Mouse (Mus musculus) neural tube, embryonic 12.5 days (tissue): Measurements from ENCODE around the gene Pzp. TPM values are rescaled to one million over a fixed set of nuclear protein-coding genes. Genes with fewer than 3 reads are reported as not detected.

ENCODE experiments used
- ATAC-seq: fragments of 200-750 bp; cut with Nextera tagmentation; 2 replicates; pipeline ENCODE4 v1.8.0; 2017; ENCODE audit warnings: low read depth, mild to moderate bottlenecking, moderate TSS enrichment, moderate library complexity; ENCODE audit not compliant: low FRiP score
- H3K27ac ChIP-seq: fragments of 300-500 bp; sonication (generic); 2 replicates; pipeline ENCODE4 v1.5.1; 2016
- H3K27me3 ChIP-seq: fragments of 300-500 bp; sonication (generic); replicated peaks from 2 replicates; pipeline ENCODE4 v1.6.1; 2016; ENCODE audit warnings: mild to moderate bottlenecking
- H3K36me3 ChIP-seq: fragments of 300-500 bp; sonication (generic); 2 replicates; pipeline ENCODE4 v1.6.1; 2016; ENCODE audit warnings: mild to moderate bottlenecking
- H3K4me1 ChIP-seq: fragments of 300-500 bp; sonication (generic); 2 replicates; pipeline ENCODE4 v1.6.1; 2016
- H3K4me2 ChIP-seq: fragments of 300-500 bp; sonication (generic); replicated peaks from 2 replicates; pipeline ENCODE4 v1.6.1; 2016; ENCODE audit warnings: mild to moderate bottlenecking
- H3K4me3 ChIP-seq: fragments of 300-500 bp; sonication (generic); 2 replicates; pipeline ENCODE4 v1.5.1; 2016
- H3K9ac ChIP-seq: fragments of 300-500 bp; sonication (generic); 2 replicates; pipeline ENCODE4 v1.6.1; 2016; ENCODE audit warnings: mild to moderate bottlenecking
- H3K9me3 ChIP-seq: fragments of 300-500 bp; sonication (generic); 2 replicates; pipeline ENCODE4 v1.6.1; 2016; ENCODE audit warnings: mild to moderate bottlenecking
- WGBS: fragments of 180-500 bp; shearing (Covaris S2); methylation state at CpG from one replicate; pipeline ENCODE4 v1.1.7; 2016; 5-methylcytosine and 5-hydroxymethylcytosine counted together
- polyA plus RNA-seq: library from polyadenylated mRNA; unstranded; fragments of >200 nt; fragmentation: Nextera tagmentation; extraction: Ambion mirVana; gene quantifications from 2 replicates; pipeline ENCODE4 v1.2.1, GENCODE M21; 2016

Pzp gene
- polyA plus RNA-seq, 1 experiment from 2014 or later, result not detected

DNA sequence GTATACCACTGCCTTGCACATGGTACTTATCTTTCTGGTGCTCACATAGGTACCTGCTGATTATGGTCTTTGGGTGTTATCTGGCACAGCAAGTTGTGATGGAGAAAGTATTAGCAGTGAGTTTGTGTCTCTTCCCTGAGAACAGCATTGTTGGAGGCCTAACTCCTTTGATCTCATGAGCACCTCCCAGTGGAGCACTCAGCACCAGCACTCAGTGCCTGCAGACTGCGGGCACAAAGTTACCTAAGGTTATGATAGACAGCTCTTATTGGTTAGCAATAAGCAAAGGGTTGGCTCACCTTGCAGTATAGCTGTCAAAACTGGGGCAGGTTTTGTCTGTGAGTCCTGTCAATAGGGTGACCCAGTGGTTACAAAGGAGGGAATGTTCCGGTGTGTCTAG lies 86.3 kb downstream of the Pzp start:
- Histone ChIP-seq H3K4me3 (no peak overlapping the region), H3K9me3 (no peaks in the 10 kb centered on the region), H3K9ac (no peak overlapping the region), H3K36me3 (peaks cover 12% of the 10 kb centered on the region), H3K27me3 (no peaks in the 10 kb centered on the region), H3K27ac (no peak overlapping the region), H3K4me1 (peaks cover 17% of the 10 kb centered on the region; the same call in 1 of the 2 replicates), H3K4me2 (no peak overlapping the region)
- 95% methylated on average over 2 of the region's 2 CpGs for WGBS
- no peak for ATAC-seq

DNA sequence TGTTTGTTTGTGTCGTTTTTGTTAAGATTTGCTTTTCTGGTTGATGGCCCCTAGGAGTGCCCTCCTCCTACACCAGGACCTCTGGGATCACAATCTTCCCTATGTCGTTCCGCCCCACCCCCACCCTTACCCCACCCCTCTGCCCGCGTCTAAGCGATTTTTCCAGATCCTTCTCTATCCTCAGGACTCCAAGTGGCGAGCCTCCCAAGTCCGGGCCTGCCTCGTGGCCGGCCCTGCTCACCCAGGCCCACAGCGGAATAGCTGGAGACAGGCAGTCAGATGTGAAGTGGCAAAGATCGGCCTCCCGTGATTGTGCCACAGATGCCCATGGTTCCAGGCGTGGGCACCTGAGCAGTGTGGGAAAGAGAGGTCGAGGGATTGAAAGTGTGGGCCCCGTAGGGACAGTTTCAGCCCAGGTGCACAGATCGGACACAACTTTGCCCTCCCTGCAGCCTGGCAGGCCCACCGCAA lies 87.6 kb downstream of the Pzp start:
- WGBS, result 28% methylated on average over 18 of the region's 18 CpGs
- Histone ChIP-seq H3K27ac (no peak overlapping the region), H3K9me3 (no peaks in the 10 kb centered on the region), H3K27me3 (no peaks in the 10 kb centered on the region), H3K4me3 (peak overlapping the region; percentile 96), H3K4me1 (peaks cover 17% of the 10 kb centered on the region; the same call in 1 of the 2 replicates), H3K36me3 (peaks cover 25% of the 10 kb centered on the region), H3K9ac (0 out of 2 replicates have a peak overlapping the region, but pooled peaks have one; percentile 30), H3K4me2 (peak overlapping the region; percentile 68)
- peak; percentile 65 for ATAC-seq

- Histone ChIP-seq H3K36me3 (peaks cover 30% of the 10 kb centered on the region), H3K4me3 (peak within 1 kb of the TSS; percentile 96), H3K9ac (peak within 1 kb of the TSS; percentile 95), H3K4me1 (peaks cover 17% of the 10 kb centered on the region; the same call in 1 of the 2 replicates), H3K27ac (peak within 1 kb of the TSS; percentile 68; the same call in 1 of the 2 replicates), H3K9me3 (no peaks in the 10 kb centered on the region), H3K27me3 (no peaks in the 10 kb centered on the region), H3K4me2 (peak within 1 kb of the TSS; percentile 68)
- under 1% methylated on average over 67 of the region's 67 CpGs for WGBS
- peak; percentile 94 for ATAC-seq
These were observed 88.1 kb downstream of the Pzp start, which contains the start of gene Fkbp4 for GRCm38 (mm10) chr6:128438317-128438870. Gene Fkbp4, minus strand, starts transcription at chr6:128438677.

- Histone ChIP-seq H3K36me3 (peaks cover 36% of the 10 kb centered on the region), H3K27ac (peak overlapping the region; percentile 68; the same call in 1 of the 2 replicates), H3K9me3 (no peaks in the 10 kb centered on the region), H3K4me1 (peaks cover 17% of the 10 kb centered on the region; the same call in 1 of the 2 replicates), H3K4me2 (peak overlapping the region; percentile 68), H3K9ac (peak overlapping the region; percentile 95), H3K27me3 (no peaks in the 10 kb centered on the region), H3K4me3 (peak overlapping the region; percentile 96)
- peak; percentile 73 for ATAC-seq
- WGBS, result 1% methylated on average over 52 of the region's 52 CpGs
These were observed 88.7 kb downstream of the Pzp start for GRCm38 (mm10) chr6:128437731-128438316.

DNA sequence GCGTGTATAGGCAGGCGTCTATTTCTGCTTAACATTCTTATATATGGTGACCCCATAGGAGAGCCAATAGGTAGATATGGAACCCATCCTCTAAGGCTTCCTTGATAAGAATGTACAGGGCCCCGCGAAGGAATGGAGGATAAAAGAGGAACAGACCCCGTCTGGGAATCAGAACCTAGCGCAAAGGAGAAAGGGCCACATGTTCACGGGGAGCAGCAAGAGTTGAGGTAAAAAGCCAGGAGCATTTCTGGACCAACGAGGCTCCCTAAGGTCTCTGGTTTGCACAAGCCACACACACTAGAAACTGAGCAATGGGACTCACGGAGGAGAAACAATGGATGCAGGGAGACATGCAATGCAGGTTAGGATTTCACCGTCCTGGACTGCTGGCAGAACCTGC lies 89.2 kb downstream of the Pzp start:
- Histone ChIP-seq H3K36me3 (peaks cover 42% of the 10 kb centered on the region), H3K27me3 (no peaks in the 10 kb centered on the region), H3K4me2 (peak overlapping the region; percentile 68), H3K4me1 (peaks cover 17% of the 10 kb centered on the region; the same call in 1 of the 2 replicates), H3K4me3 (peak overlapping the region; percentile 96), H3K9me3 (no peaks in the 10 kb centered on the region), H3K9ac (peak overlapping the region; percentile 95), H3K27ac (peak overlapping the region; percentile 68; the same call in 1 of the 2 replicates)
- ATAC-seq, result no peak
- 4% methylated on average over 10 of the region's 10 CpGs for WGBS

DNA sequence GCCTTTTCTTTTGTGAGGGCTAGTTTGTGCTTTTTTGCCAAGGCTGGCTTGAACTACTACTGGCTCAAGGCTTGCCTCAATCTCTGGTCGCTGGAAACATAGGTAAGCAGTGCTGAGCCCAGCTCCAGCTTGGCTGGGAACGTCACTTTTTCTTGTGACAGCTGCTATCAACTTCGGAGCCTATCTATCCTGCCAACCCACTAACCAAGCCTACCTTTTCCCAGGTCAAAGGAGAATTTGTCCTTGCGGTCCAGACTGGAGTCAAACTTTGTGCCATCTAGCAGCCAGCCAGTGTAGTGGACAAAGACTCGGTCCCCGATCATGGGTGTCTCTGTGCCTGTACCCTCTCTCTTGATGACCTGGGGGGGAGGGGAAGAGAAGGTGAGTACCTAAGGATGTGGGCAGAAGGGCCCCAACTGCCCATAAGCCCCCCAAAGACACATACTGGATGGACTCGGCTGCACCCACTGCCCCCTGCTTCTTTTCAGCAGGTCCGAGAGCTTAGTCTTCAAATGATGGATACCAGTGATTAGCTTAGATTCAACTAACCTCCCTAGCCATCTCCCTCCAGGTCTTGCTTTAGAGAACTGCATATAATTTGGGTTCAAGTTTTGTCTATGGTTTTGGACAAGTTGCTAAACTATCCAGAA lies 90.0 kb downstream of the Pzp start:
- 91% methylated on average over 8 of the region's 8 CpGs for WGBS
- Histone ChIP-seq H3K4me1 (peaks cover 17% of the 10 kb centered on the region; the same call in 1 of the 2 replicates), H3K9me3 (no peaks in the 10 kb centered on the region), H3K4me3 (peak overlapping the region; percentile 96), H3K4me2 (peak overlapping the region; percentile 68), H3K27ac (no peak overlapping the region), H3K27me3 (no peaks in the 10 kb centered on the region), H3K9ac (peak overlapping the region; percentile 95; the same call in 1 of the 2 replicates), H3K36me3 (peaks cover 50% of the 10 kb centered on the region)
- ATAC-seq, result no peak

- peaks cover 17% of the 10 kb centered on the region; the same call in 1 of the 2 replicates for H3K4me1 ChIP-seq
- no peak overlapping the region for H3K9ac ChIP-seq
- ATAC-seq, result no peak
- no peaks in the 10 kb centered on the region for H3K27me3 ChIP-seq
- H3K9me3 ChIP-seq, result no peaks in the 10 kb centered on the region
- 95% methylated on average over 5 of the region's 5 CpGs for WGBS
- H3K4me2 ChIP-seq, result no peak overlapping the region
- H3K27ac ChIP-seq, result no peak overlapping the region
- no peak overlapping the region for H3K4me3 ChIP-seq
- H3K36me3 ChIP-seq, result peaks cover 58% of the 10 kb centered on the region
These were observed 91.0 kb downstream of the Pzp start for GRCm38 (mm10) chr6:128435474-128435873.

Other genes with a start within 250 kb of the Pzp start
- gene Tead4, start 225.9 kb downstream of the Pzp start, polyA plus RNA-seq, result 1.6 TPM in 2 replicates
- 18.9 and 20.5 TPM in 2 replicates for gene Tulp3, start 170.9 kb downstream of the Pzp start, polyA plus RNA-seq
- 147 and 154 TPM in 2 replicates for gene Rhno1, start 163.8 kb downstream of the Pzp start, polyA plus RNA-seq
- 32.0 and 36.8 TPM in 2 replicates for gene Foxm1, start 163.8 kb downstream of the Pzp start, polyA plus RNA-seq
- gene Tex52, start 151.3 kb downstream of the Pzp start, polyA plus RNA-seq, result 0.17 and 0.34 TPM in 2 replicates
- gene Gm44596, start 151.2 kb downstream of the Pzp start, polyA plus RNA-seq, result not detected in 2 replicates
- gene Nrip2, start 127.4 kb downstream of the Pzp start, polyA plus RNA-seq, result 4.6 and 4.8 TPM in 2 replicates
- gene Itfg2, start 101.8 kb downstream of the Pzp start, polyA plus RNA-seq, result 38.6 and 38.8 TPM in 2 replicates
- 404 and 410 TPM in 2 replicates for gene Fkbp4, start 88.0 kb downstream of the Pzp start, polyA plus RNA-seq
- not detected in 2 replicates for gene A2ml1, start 54.9 kb upstream of the Pzp start, polyA plus RNA-seq
- gene Klrb1a, start 96.8 kb upstream of the Pzp start, polyA plus RNA-seq, result not detected in 2 replicates
- gene Clec2h, start 135.7 kb upstream of the Pzp start, polyA plus RNA-seq, result not detected in 2 replicates
- gene Klrb1, start 196.3 kb upstream of the Pzp start, polyA plus RNA-seq, result not detected in 2 replicates